Mouse (Mus musculus): ENCODE measurements around the gene Slc25a43. TPM values are rescaled to one million over a fixed set of nuclear protein-coding genes. Genes with fewer than 3 reads are reported as not detected.

Gene Slc25a43
- total and polyA plus RNA-seq, 3 experiments, result 1.2 to 1.7 (median 1.5) TPM

DNA sequence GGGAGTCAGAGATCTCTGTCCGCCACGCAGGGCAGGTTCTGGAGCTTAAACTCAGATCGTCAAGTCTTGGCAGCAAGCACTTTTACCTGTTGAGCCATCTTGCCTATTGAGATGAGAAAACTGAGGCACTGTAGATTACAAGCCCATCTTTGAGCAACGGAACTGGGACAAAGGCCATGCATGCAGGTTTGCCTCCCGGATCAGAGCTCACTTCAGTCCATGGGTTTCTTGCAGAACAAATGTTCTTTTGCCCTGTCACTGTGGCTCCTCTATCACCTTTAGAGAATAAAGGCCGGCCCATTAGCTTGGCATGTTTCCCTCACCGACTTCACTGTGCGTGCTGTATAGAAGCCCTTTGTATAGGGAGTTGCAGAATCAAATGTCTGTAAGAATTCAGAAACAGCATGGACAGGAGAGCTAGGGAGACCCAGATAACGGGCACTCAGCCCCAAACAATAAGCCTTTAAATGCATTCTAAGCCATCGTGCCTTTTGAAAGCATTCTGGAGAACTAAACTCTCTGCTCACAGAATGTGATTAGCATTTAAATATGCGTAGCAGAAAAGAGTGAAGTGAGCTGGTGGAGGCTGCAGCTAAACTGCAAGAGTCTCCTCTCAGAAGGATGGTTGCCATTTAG, 20.0 kb downstream of the Slc25a43 start:
- H3K36me3 ChIP-seq (replicated peaks in 1 of 2; ENCODE audit: control insufficient read depth in 1 of 2, insufficient read depth in 1 of 2, low read length in 1 of 2), result no peaks in the 10 kb centered on the region
- in situ Hi-C loops (cut with MboI; ENCODE audit: low pct_ligation_motif_present, low pct_unique_long_range_greater_than_20kb, low sequenced_read_pairs), result loop anchor here (5.0 to 25.0 kb wide), 2 partner anchors 34 to 149 kb away; partner anchors contain the start of genes Nkrf and Slc25a5

DNA sequence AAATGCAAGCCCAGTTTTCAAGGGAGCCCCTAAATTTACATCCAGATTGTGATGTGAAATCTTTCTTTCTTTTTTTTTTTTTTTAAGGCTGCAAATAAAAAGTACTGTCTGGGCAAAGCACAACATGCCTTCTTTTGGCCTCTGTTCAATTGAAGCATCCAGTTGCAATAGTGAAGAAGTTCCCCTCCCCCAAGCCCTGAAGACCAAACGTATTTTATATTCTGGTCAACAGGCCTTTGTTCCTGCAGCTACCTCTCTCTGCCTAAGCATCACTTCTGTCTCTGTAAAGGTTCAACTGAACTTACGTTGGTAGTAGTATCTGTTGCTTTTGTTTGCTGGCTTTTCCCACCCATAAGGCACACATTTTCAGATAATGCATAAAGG, 20.5 kb downstream of the Slc25a43 start:
- no peak overlapping the region for H3K9ac ChIP-seq (ENCODE audit: insufficient read depth, low read depth)
- H3K27me3 ChIP-seq (replicated peaks), result no peaks in the 10 kb centered on the region
- no peak for DNase-seq (ENCODE audit: extremely low read depth)
- H3K79me2 ChIP-seq (replicated peaks; ENCODE audit: control insufficient read depth, extremely low read depth, insufficient read depth, poor library complexity, severe bottlenecking), result no peaks in the 10 kb centered on the region
- no peaks in the 10 kb centered on the region for H3K9me3 ChIP-seq (replicated peaks; ENCODE audit: low read length)
- H3K4me1 ChIP-seq (ENCODE audit: control insufficient read depth in 1 of 2, insufficient read depth in 2 of 2), result peaks cover 0 to 17% of the 10 kb centered on the region in 2 experiments; a peak in 2 of 4 replicates
- TF ChIP-seq MAX (IDR thresholded peaks at IDR 0.05; ENCODE audit: low read length), result no peak
- no peak for TF ChIP-seq USF1 (IDR thresholded peaks at IDR 0.05; ENCODE audit: low read depth, low read length)
- TF ChIP-seq NRF1 (IDR thresholded peaks at IDR 0.05; ENCODE audit: low read depth, low read length), result no peak
- no peak for TF ChIP-seq MEF2A (IDR thresholded peaks at IDR 0.05; ENCODE audit: borderline replicate concordance, low read depth, low read length)
- TF ChIP-seq TBP (conservative IDR thresholded peaks at IDR 0.05; ENCODE audit: low read depth, low read length), result no peak
- no peak for TF ChIP-seq RAD21 (IDR thresholded peaks at IDR 0.05; ENCODE audit: low read depth, low read length)
- no peak for TF ChIP-seq CHD1 (IDR thresholded peaks at IDR 0.05; ENCODE audit: low read depth, low read length)
- no peak for TF ChIP-seq UBTF (IDR thresholded peaks at IDR 0.05; ENCODE audit: low read depth, low read length)
- no peak for TF ChIP-seq PAX5 (IDR thresholded peaks at IDR 0.05; ENCODE audit: low read length)
- no peak for TF ChIP-seq ELF1 (IDR thresholded peaks at IDR 0.05; ENCODE audit: low read depth, low read length)
- no peak for TF ChIP-seq SIN3A (IDR thresholded peaks at IDR 0.05; ENCODE audit: low read length)
- TF ChIP-seq RCOR1 (conservative IDR thresholded peaks at IDR 0.05; ENCODE audit: low read depth, low read length), result no peak
- no peak for TF ChIP-seq CTCF (conservative IDR thresholded peaks at IDR 0.05 in 1 of 2, IDR thresholded peaks at IDR 0.05 in 1 of 2; ENCODE audit: low read depth in 2 of 2, low read length in 2 of 2)
- H3K27ac ChIP-seq (ENCODE audit: insufficient read depth, low read depth), result no peak overlapping the region
- in situ Hi-C loops (cut with MboI; ENCODE audit: low pct_ligation_motif_present, low pct_unique_long_range_greater_than_20kb, low sequenced_read_pairs) (loop anchor here (5.0 to 25.0 kb wide), 2 partner anchors 33 to 148 kb away; partner anchors contain the start of genes Nkrf and Slc25a5), dilution Hi-C loops (cut with MboI; ENCODE audit: extremely low pct_ligation_motif_present, extremely low pct_unique_long_range_greater_than_20kb, low sequenced_read_pairs) (no loop called here)
- H3K4me3 ChIP-seq (replicated peaks in 1 of 3; ENCODE audit: low read depth in 2 of 3, low read length in 2 of 3, poor library complexity in 1 of 3), result no peak overlapping the region
- H3K4me2 ChIP-seq (ENCODE audit: insufficient read depth, low read depth, poor library complexity, severe bottlenecking), result no peak overlapping the region
- H3K36me3 ChIP-seq (replicated peaks in 1 of 2; ENCODE audit: control insufficient read depth in 1 of 2, insufficient read depth in 1 of 2, low read length in 1 of 2), result no peaks in the 10 kb centered on the region

More for the DNA sequence above, 20.0 kb downstream of the Slc25a43 start:
- H3K9me3 ChIP-seq (replicated peaks; ENCODE audit: low read length), result no peaks in the 10 kb centered on the region
- no peaks in the 10 kb centered on the region for H3K27me3 ChIP-seq (replicated peaks)
- no peak overlapping the region for H3K4me3 ChIP-seq (replicated peaks in 1 of 3; ENCODE audit: low read depth in 2 of 3, low read length in 2 of 3, poor library complexity in 1 of 3)
- peaks cover 2 to 22% of the 10 kb centered on the region in 2 experiments; a peak in 2 of 4 replicates for H3K4me1 ChIP-seq (ENCODE audit: control insufficient read depth in 1 of 2, insufficient read depth in 2 of 2)
- dilution Hi-C loops (cut with MboI; ENCODE audit: extremely low pct_ligation_motif_present, extremely low pct_unique_long_range_greater_than_20kb, low sequenced_read_pairs), result no loop called here
- no peak overlapping the region for H3K9ac ChIP-seq (ENCODE audit: insufficient read depth, low read depth)
- H3K27ac ChIP-seq (ENCODE audit: insufficient read depth, low read depth), result no peak overlapping the region
- no peak for TF ChIP-seq E2F4 (IDR thresholded peaks at IDR 0.05; ENCODE audit: insufficient replicate concordance, low read depth, low read length)
- TF ChIP-seq POLR2AphosphoS2 (IDR thresholded peaks at IDR 0.05; ENCODE audit: low read depth, low read length), result no peak
- no peak for TF ChIP-seq MXI1 (IDR thresholded peaks at IDR 0.05; ENCODE audit: low read depth, low read length)
- TF ChIP-seq NELFE (IDR thresholded peaks at IDR 0.05; ENCODE audit: low read depth, low read length), result no peak
- DNase-seq (ENCODE audit: extremely low read depth), result no peak
- no peak overlapping the region for H3K4me2 ChIP-seq (ENCODE audit: insufficient read depth, low read depth, poor library complexity, severe bottlenecking)
- no peaks in the 10 kb centered on the region for H3K79me2 ChIP-seq (replicated peaks; ENCODE audit: control insufficient read depth, extremely low read depth, insufficient read depth, poor library complexity, severe bottlenecking)
